Mouse (Mus musculus): Measurements from ENCODE around the gene Nras.

DNA sequence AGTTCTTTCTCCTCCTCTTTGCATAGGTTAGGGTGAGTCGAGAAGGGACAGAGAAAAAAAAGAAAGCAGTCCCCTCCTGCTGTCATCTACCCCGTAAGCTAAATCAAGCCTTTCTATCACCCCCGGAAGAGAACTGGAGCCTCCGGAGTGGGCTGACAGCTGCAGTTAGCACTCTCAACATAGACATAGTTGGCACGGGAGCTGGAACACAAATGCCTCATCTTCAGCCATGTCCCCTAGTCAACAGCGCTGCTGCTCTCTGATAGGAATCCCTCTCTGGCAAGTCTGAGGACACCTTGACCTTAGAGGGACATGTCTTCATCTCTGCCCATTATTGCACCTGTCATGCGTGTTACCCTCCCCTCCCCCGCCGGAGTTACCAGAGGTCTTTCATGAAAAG, 21.2 kb downstream of the Nras start:
- TF ChIP-seq CTCF (IDR thresholded peaks at IDR 0.05; ENCODE audit: borderline replicate concordance, insufficient read depth, low read length): no peak
- no peak for TF ChIP-seq POLR2A (IDR thresholded peaks at IDR 0.05; ENCODE audit: low read depth, low read length)

Measured in embryonic fibroblast, embryonic 13.5 days (primary cell).